Mouse (Mus musculus): ENCODE measurements at regions not wholly inside any gene's neighbourhood (a gene's known extent, or its start where the extent isn't known, plus 50 kb on each side); places are given as distances from the start of the nearest gene placed in this dataset.

GRCm38 (mm10) chr14:46126541-46126940 lies 252.7 kb upstream of the Gm15217 start:
- no peak for TF ChIP-seq CTCF (IDR thresholded peaks at IDR 0.05 in 2 of 3, conservative IDR thresholded peaks at IDR 0.05 in 1 of 3; ENCODE audit: control insufficient read depth in 1 of 3, insufficient read depth in 1 of 3, low read depth in 2 of 3, low read length in 3 of 3, poor library complexity in 1 of 3, severe bottlenecking in 1 of 3)
- TF ChIP-seq POLR2A (IDR thresholded peaks at IDR 0.05; ENCODE audit: control insufficient read depth in 1 of 2, insufficient read depth in 1 of 2, low read depth in 1 of 2, low read length in 2 of 2, poor library complexity in 1 of 2): no peak
- TF ChIP-seq ZKSCAN1 (IDR thresholded peaks at IDR 0.05; ENCODE audit: low read depth, low read length): no peak
- TF ChIP-seq ZMIZ1 (IDR thresholded peaks at IDR 0.05; ENCODE audit: low read depth, low read length): no peak
- no peak for TF ChIP-seq TAL1 (IDR thresholded peaks at IDR 0.05; ENCODE audit: low read length)

Data from MEL (cell line).